Mouse (Mus musculus): ENCODE results near the gene Epha6. TPM values are rescaled to one million over a fixed set of nuclear protein-coding genes. Genes with fewer than 3 reads are reported as not detected.

The Epha6 gene
- polyA plus RNA-seq, 1 experiment from 2014 or later = not detected

DNA sequence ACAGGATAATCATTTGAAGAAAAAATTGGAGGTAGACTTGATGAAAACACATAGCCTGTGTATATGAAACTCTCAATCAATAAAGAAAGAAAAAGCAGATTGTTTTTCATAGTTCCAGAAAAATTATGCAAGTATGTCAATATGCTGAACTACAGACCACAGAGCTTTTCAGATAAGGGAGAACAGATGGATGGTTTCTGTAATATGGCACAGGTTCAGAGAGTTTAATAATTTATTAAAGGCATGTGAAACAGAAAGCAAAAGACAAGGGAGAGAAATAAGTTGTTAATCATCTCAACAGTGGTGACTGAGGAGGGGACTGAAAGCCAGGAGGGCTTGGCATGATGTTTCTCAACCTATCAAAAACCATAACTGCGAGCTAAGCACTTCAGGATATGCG is 372.3 kb downstream of the Epha6 start:
- DNase-seq = no peak
- ATAC-seq (ENCODE audit: insufficient read depth) = no peak
- Histone ChIP-seq H3K9ac (no peak overlapping the region), H3K4me2 (no peak overlapping the region), H3K4me1 (ENCODE audit: insufficient read depth) (no peaks in the 10 kb centered on the region), H3K4me3 (ENCODE audit: low read depth, low read length) (no peak overlapping the region), H3K9me3 (ENCODE audit: low read depth, low read length) (no peaks in the 10 kb centered on the region), H3K27me3 (ENCODE audit: insufficient read depth, low read length) (no peaks in the 10 kb centered on the region), H3K27ac (ENCODE audit: low read depth) (no peak overlapping the region), H3K36me3 (ENCODE audit: insufficient read depth) (no peaks in the 10 kb centered on the region)
- 72% methylated on average over 2 of the region's 2 CpGs for WGBS
- TF ChIP-seq CTCF (IDR thresholded peaks at IDR 0.05; ENCODE audit: low read depth) = no peak

DNA sequence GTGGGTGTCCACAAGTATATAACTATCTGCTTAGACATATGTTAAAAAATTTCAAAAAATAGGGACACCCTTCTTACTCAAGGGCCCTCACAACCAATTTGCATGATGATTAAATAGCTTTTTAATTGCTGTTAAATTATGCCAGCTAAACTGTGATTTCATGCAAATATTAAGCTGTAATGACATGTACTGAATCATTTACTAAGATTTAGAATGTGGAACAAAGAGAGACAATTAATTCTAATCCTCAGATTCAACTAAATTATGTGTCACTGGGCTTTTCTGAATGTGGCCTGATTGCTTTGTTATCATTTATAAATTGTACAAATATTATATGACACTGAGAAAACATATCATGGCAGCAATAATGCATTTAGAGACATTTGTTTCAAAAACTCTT is 396.2 kb downstream of the Epha6 start:
- H3K4me3 ChIP-seq (ENCODE audit: low read depth, low read length) = no peak overlapping the region
- H3K4me2 ChIP-seq = no peak overlapping the region
- DNase-seq (no peak), ATAC-seq (ENCODE audit: insufficient read depth) (no peak)
- no peaks in the 10 kb centered on the region for H3K9me3 ChIP-seq (ENCODE audit: low read depth, low read length)
- H3K4me1 ChIP-seq (ENCODE audit: insufficient read depth) = no peaks in the 10 kb centered on the region
- H3K27me3 ChIP-seq (ENCODE audit: insufficient read depth, low read length) = no peaks in the 10 kb centered on the region
- H3K9ac ChIP-seq = no peak overlapping the region
- no peaks in the 10 kb centered on the region for H3K36me3 ChIP-seq (ENCODE audit: insufficient read depth)
- no peak overlapping the region for H3K27ac ChIP-seq (ENCODE audit: low read depth)
- no peak for TF ChIP-seq CTCF (IDR thresholded peaks at IDR 0.05; ENCODE audit: low read depth)

DNA sequence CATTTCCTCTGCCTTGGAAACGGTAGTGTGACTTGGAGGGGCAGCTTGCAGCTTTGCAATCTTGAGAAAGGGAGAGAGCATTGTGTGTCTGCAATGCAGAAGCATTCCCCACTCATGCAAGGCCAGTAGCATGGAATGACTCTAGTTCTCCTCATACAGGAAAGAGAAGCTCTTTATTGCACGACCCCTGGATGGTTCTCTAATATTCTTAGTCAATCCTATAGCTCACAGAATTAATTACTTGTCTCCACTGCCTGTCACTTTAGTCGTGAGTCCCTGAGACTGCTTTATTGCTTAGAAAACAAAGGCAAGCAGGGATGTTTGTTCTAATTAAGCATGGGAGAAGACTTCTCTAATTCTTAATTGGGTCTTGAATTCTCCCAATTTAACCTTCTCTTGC is 429.8 kb downstream of the Epha6 start:
- Histone ChIP-seq H3K27me3 (ENCODE audit: insufficient read depth, low read length) (no peaks in the 10 kb centered on the region), H3K27ac (ENCODE audit: low read depth) (no peak overlapping the region), H3K36me3 (ENCODE audit: insufficient read depth) (no peaks in the 10 kb centered on the region), H3K9me3 (ENCODE audit: low read depth, low read length) (no peaks in the 10 kb centered on the region), H3K4me2 (no peak overlapping the region), H3K4me1 (ENCODE audit: insufficient read depth) (no peaks in the 10 kb centered on the region), H3K4me3 (ENCODE audit: low read depth, low read length) (no peak overlapping the region), H3K9ac (no peak overlapping the region)
- no peak for TF ChIP-seq CTCF (IDR thresholded peaks at IDR 0.05; ENCODE audit: low read depth)
- ATAC-seq (ENCODE audit: insufficient read depth) (no peak), DNase-seq (no peak)
- 36% methylated on average over 3 of the region's 3 CpGs for WGBS

DNA sequence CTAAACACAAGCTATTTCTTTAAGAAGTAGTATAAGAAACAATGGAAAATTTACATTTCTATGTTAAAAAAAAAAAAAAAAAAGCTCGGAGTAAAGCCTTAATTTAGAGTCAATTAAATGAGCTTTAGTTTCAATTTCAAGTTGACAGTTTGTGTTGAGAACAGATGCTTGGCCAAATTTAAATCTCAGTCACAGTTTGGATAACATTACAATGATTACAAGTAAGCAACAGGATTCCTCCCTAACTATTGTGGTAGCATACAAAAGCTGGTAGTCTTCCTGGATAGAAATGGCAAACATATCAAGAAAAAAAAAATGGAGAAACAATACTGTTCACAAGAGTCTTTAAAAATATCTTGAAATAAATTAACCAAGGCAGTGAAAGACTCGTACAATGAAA is 452.9 kb downstream of the Epha6 start:
- Histone ChIP-seq H3K9ac (no peak overlapping the region), H3K4me2 (no peak overlapping the region), H3K27me3 (ENCODE audit: insufficient read depth, low read length) (no peaks in the 10 kb centered on the region), H3K36me3 (ENCODE audit: insufficient read depth) (no peaks in the 10 kb centered on the region), H3K9me3 (ENCODE audit: low read depth, low read length) (no peaks in the 10 kb centered on the region), H3K4me3 (ENCODE audit: low read depth, low read length) (no peak overlapping the region), H3K4me1 (ENCODE audit: insufficient read depth) (no peaks in the 10 kb centered on the region), H3K27ac (ENCODE audit: low read depth) (no peak overlapping the region)
- no peak for TF ChIP-seq CTCF (IDR thresholded peaks at IDR 0.05; ENCODE audit: low read depth)
- 58% methylated on average over 2 of the region's 2 CpGs for whole genome bisulfite sequencing
- ATAC-seq (ENCODE audit: insufficient read depth) (no peak), DNase-seq (no peak)

DNA sequence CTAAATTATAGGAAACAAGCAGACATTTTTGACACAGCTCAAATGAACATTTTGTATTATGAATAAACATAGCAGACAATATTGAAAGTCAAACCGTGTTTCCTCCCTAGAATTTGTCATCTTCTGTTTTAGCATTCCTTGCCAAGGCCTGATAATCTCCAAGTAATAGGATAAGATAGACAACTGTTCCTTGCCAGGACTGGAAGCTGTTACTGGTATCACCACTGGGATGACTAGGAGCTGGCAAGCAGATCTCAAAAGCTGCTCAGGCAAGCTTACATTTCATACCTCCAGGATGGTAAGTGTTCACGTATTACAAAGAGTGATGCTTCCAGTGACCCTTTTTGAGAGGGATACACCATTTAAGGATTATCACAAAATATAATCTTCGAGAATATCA is 461.0 kb downstream of the Epha6 start:
- no peak overlapping the region for H3K9ac ChIP-seq
- ATAC-seq (ENCODE audit: insufficient read depth) = no peak
- no peaks in the 10 kb centered on the region for H3K27me3 ChIP-seq (ENCODE audit: insufficient read depth, low read length)
- no peak overlapping the region for H3K27ac ChIP-seq (ENCODE audit: low read depth)
- no peaks in the 10 kb centered on the region for H3K4me1 ChIP-seq (ENCODE audit: insufficient read depth)
- no peak overlapping the region for H3K4me2 ChIP-seq
- no peak for DNase-seq
- 56% methylated on average over 3 of the region's 3 CpGs for WGBS
- H3K9me3 ChIP-seq (ENCODE audit: low read depth, low read length) = no peaks in the 10 kb centered on the region
- no peak overlapping the region for H3K4me3 ChIP-seq (ENCODE audit: low read depth, low read length)
- H3K36me3 ChIP-seq (ENCODE audit: insufficient read depth) = no peaks in the 10 kb centered on the region
- no peak for TF ChIP-seq CTCF (IDR thresholded peaks at IDR 0.05; ENCODE audit: low read depth)

DNA sequence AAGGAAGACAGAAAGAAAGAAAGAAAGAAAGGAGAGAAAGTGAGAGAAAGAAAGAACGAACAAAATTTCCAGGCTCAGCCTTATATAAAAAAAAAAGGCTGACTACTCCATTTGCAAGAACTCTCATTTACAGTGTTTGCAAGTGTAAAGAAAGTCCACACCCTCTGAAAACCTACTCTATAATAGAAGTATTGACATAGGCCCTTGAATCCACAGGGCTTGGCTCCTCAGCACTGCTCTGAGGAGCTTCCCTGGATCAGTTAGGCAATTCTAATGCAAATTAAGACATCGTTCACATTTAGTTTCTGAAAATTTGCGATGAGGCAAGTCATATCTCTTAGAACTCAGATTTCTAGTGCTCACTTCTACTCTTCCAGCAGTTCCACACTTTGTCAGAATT is 483.9 kb downstream of the Epha6 start:
- no peak for DNase-seq
- H3K9ac ChIP-seq = no peak overlapping the region
- H3K36me3 ChIP-seq (ENCODE audit: insufficient read depth) = no peaks in the 10 kb centered on the region
- no peak for ATAC-seq (ENCODE audit: insufficient read depth)
- H3K27ac ChIP-seq (ENCODE audit: low read depth) = no peak overlapping the region
- WGBS = 70% methylated on average over 3 of the region's 3 CpGs
- no peaks in the 10 kb centered on the region for H3K9me3 ChIP-seq (ENCODE audit: low read depth, low read length)
- H3K4me2 ChIP-seq = no peak overlapping the region
- TF ChIP-seq CTCF (IDR thresholded peaks at IDR 0.05; ENCODE audit: low read depth) = no peak
- no peaks in the 10 kb centered on the region for H3K27me3 ChIP-seq (ENCODE audit: insufficient read depth, low read length)
- H3K4me1 ChIP-seq (ENCODE audit: insufficient read depth) = no peaks in the 10 kb centered on the region
- H3K4me3 ChIP-seq (ENCODE audit: low read depth, low read length) = no peak overlapping the region

DNA sequence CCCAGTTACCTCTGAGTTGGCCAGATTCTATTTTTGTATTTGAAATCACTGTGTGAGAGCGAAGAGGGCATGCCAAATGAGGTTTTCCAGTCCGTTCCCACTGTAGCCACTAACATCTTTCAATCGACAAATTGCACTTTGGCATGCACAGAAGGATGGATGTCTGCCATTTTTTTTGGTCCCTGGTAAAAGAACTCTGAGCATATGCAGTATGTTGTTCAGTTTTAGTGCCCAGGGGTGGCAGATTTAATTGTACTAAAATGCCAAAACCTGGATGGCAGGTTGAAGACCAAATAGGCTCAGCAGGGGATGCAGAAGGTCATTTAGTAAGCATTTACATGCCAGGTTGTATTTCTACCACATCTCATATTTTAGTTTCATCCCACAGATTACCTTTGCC is 503.1 kb downstream of the Epha6 start:
- Histone ChIP-seq H3K9ac (no peak overlapping the region), H3K27me3 (ENCODE audit: insufficient read depth, low read length) (no peaks in the 10 kb centered on the region), H3K27ac (ENCODE audit: low read depth) (no peak overlapping the region), H3K4me2 (no peak overlapping the region), H3K4me3 (ENCODE audit: low read depth, low read length) (no peak overlapping the region), H3K36me3 (ENCODE audit: insufficient read depth) (no peaks in the 10 kb centered on the region), H3K4me1 (ENCODE audit: insufficient read depth) (no peaks in the 10 kb centered on the region), H3K9me3 (ENCODE audit: low read depth, low read length) (no peaks in the 10 kb centered on the region)
- WGBS = 81% methylated on average over 3 of the region's 3 CpGs
- TF ChIP-seq CTCF (IDR thresholded peaks at IDR 0.05; ENCODE audit: low read depth) = no peak
- ATAC-seq (ENCODE audit: insufficient read depth) (no peak), DNase-seq (no peak)

DNA sequence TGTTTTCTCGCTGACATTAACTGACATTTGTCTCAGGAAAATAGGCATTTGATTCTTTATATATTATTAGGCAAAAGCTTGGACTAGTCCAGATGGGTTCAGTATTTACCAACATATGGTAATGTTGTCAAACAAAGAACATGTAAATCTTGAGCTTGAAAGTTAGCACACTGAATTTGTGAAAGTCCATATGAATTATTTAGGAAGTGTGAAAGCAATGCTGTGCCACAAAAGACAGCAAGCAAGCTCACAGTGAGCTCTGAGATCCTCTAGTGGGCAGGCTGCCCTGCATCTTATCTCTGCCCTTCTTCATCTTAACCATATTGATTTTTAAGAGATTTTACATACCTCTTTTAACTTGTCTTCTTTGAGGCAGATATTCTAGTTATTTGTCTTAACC is 510.0 kb downstream of the Epha6 start:
- no peak for DNase-seq
- TF ChIP-seq CTCF (IDR thresholded peaks at IDR 0.05; ENCODE audit: low read depth) = no peak
- Histone ChIP-seq H3K4me2 (no peak overlapping the region), H3K27me3 (ENCODE audit: insufficient read depth, low read length) (no peaks in the 10 kb centered on the region), H3K36me3 (ENCODE audit: insufficient read depth) (no peaks in the 10 kb centered on the region), H3K27ac (ENCODE audit: low read depth) (no peak overlapping the region), H3K9me3 (ENCODE audit: low read depth, low read length) (no peaks in the 10 kb centered on the region), H3K9ac (no peak overlapping the region), H3K4me3 (ENCODE audit: low read depth, low read length) (no peak overlapping the region), H3K4me1 (ENCODE audit: insufficient read depth) (no peaks in the 10 kb centered on the region)
- WGBS = 68% methylated on average over 1 of the region's 1 CpGs
- ATAC-seq (ENCODE audit: insufficient read depth) = no peak

Data from lung, embryonic 14.5 days (tissue).